Mouse (Mus musculus) hindbrain, embryonic 14.5 days (tissue): Measurements from ENCODE around the gene Sptssa. TPM values are rescaled to one million over a fixed set of nuclear protein-coding genes. Genes with fewer than 3 reads are reported as not detected.

Experiments
- ATAC-seq: fragments of 200-750 bp; cut with Nextera tagmentation; 2 replicates; pipeline ENCODE4 v1.8.0; 2017; ENCODE audit warnings: moderate number of reproducible peaks, mild to moderate bottlenecking, moderate TSS enrichment, moderate library complexity; ENCODE audit not compliant: low FRiP score
- DNase-seq: peaks from one replicate; pipeline ENCODE4 v3.0.0-alpha.2; 2015; ENCODE audit warnings: low spot score
- H3K27ac ChIP-seq: fragments of 300-500 bp; sonication (generic); 2 replicates; pipeline ENCODE4 v1.5.1; 2014; ENCODE audit warnings: mild to moderate bottlenecking, moderate library complexity
- H3K27me3 ChIP-seq: fragments of 300-500 bp; sonication (generic); 2 replicates; pipeline ENCODE4 v1.6.1; 2014; ENCODE audit warnings: mild to moderate bottlenecking, low read length, mixed read lengths; ENCODE audit not compliant: control insufficient read depth, insufficient read depth
- H3K36me3 ChIP-seq: fragments of 300-500 bp; sonication (generic); replicated peaks from 2 replicates; pipeline ENCODE4 v1.6.1; 2014; ENCODE audit not compliant: control insufficient read depth, insufficient read depth
- H3K4me1 ChIP-seq: fragments of 300-500 bp; sonication (generic); replicated peaks from 2 replicates; pipeline ENCODE4 v1.6.1; 2014; ENCODE audit warnings: antibody characterized with exemption, low read length, mixed read lengths; ENCODE audit not compliant: control insufficient read depth, insufficient read depth
- H3K4me2 ChIP-seq: fragments of 300-500 bp; sonication (generic); replicated peaks from 2 replicates; pipeline ENCODE4 v1.6.1; 2014; ENCODE audit warnings: mild to moderate bottlenecking, moderate library complexity
- H3K4me3 ChIP-seq: fragments of 300-500 bp; sonication (generic); replicated peaks from 2 replicates; pipeline ENCODE4 v1.5.1; 2014; ENCODE audit warnings: mild to moderate bottlenecking, low read length
- H3K9ac ChIP-seq: fragments of 300-500 bp; sonication (generic); 2 replicates; pipeline ENCODE4 v1.6.1; 2014
- H3K9me3 ChIP-seq: fragments of 300-500 bp; sonication (generic); 2 replicates; pipeline ENCODE4 v1.6.1; 2016; ENCODE audit warnings: low read length; ENCODE audit not compliant: control insufficient read depth
- WGBS: fragments of 180-500 bp; shearing (Covaris S2); extraction: QIAGEN DNeasy Blood & Tissue Kit; methylation state at CpG from one replicate; pipeline ENCODE4 v1.1.7; 2014; 5-methylcytosine and 5-hydroxymethylcytosine counted together
- microRNA counts: library from miRNA; unstranded; fragments of <30 nt; microRNA quantifications from one replicate; lab custom pipeline; 2016
- microRNA-seq: library from miRNA; unstranded; fragments of <30 nt; microRNA quantifications from one replicate; pipeline ENCODE4, GENCODE M21; 2016
- polyA plus RNA-seq: library from polyadenylated mRNA; unstranded; fragments of >200 nt; fragmentation: Nextera tagmentation; extraction: Ambion mirVana; gene quantifications from 2 replicates; pipeline ENCODE4 v1.2.1, GENCODE M21; 2014

The Sptssa gene
- polyA plus RNA-seq, 1 experiment from 2014 or later, result 206 TPM

DNA sequence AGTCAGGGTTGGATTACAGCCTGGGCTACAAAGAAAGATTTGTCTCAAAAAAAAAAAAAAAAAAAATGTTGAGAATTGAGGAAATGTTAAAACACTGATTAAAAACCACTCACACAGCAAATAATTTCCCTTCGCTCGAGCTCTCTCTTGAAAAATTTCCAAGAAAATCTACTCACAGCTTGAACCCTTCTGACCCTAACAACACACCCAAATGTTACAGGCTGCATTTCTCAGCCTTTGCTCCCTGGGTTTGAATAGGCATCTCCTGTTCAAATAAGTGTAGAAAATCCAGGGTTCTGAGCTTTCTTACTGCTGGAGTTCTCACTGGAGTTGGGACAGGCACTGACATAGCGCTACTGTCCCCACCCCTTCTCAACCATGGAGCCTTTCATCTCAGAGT, 51.2 kb downstream of the Sptssa start:
- 81% methylated on average over 3 of the region's 3 CpGs for WGBS
- Histone ChIP-seq H3K27ac (no peak overlapping the region), H3K9ac (no peak overlapping the region), H3K4me2 (no peak overlapping the region), H3K9me3 (no peaks in the 10 kb centered on the region), H3K27me3 (no peaks in the 10 kb centered on the region), H3K4me3 (no peak overlapping the region), H3K4me1 (no peaks in the 10 kb centered on the region), H3K36me3 (no peaks in the 10 kb centered on the region)
- ATAC-seq (no peak), DNase-seq (no peak)

- Histone ChIP-seq H3K27ac (no peak overlapping the region), H3K9ac (no peak overlapping the region), H3K4me2 (no peak overlapping the region), H3K27me3 (no peaks in the 10 kb centered on the region), H3K4me1 (no peaks in the 10 kb centered on the region), H3K9me3 (no peaks in the 10 kb centered on the region), H3K36me3 (no peaks in the 10 kb centered on the region), H3K4me3 (no peak overlapping the region)
- ATAC-seq (no peak), DNase-seq (no peak)
- 90% methylated on average over 8 of the region's 9 CpGs for WGBS
These were observed 52.7 kb downstream of the Sptssa start for GRCm38 (mm10) chr12:54603542-54604167.

DNA sequence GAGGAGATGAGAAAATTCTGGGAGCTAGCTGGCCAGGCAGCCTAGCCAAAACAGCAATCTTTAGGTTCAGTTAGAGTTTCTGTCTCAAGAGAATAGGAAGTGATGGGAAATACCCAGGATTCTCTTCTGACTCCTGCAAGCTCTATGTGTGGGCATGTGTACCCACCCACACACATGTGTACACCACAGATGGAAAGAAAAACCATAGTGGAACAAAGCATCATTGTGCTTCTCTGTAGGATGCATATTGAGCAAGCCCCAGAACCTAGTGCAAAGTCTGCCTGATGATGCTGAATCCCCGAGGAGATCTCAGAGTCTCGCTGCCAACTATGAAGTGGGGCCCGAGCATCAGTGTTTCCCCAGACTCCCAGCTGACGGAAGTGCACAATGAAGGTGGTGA, 55.9 kb downstream of the Sptssa start:
- DNase-seq, result no peak
- Histone ChIP-seq H3K9me3 (no peaks in the 10 kb centered on the region), H3K27ac (no peak overlapping the region), H3K4me2 (no peak overlapping the region), H3K4me1 (no peaks in the 10 kb centered on the region), H3K4me3 (no peak overlapping the region), H3K36me3 (no peaks in the 10 kb centered on the region), H3K27me3 (no peaks in the 10 kb centered on the region), H3K9ac (no peak overlapping the region)
- ATAC-seq, result no peak
- 87% methylated on average over 4 of the region's 4 CpGs for WGBS

GRCm38 (mm10) chr12:54598358-54598757, 58.0 kb downstream of the Sptssa start:
- no peak overlapping the region for H3K9ac ChIP-seq
- no peak overlapping the region for H3K4me3 ChIP-seq
- 95% methylated on average over 3 of the region's 3 CpGs for WGBS
- H3K9me3 ChIP-seq, result no peaks in the 10 kb centered on the region
- no peaks in the 10 kb centered on the region for H3K36me3 ChIP-seq
- ATAC-seq (no peak), DNase-seq (no peak)
- H3K4me1 ChIP-seq, result no peaks in the 10 kb centered on the region
- H3K27ac ChIP-seq, result no peak overlapping the region
- no peaks in the 10 kb centered on the region for H3K27me3 ChIP-seq
- no peak overlapping the region for H3K4me2 ChIP-seq

DNA sequence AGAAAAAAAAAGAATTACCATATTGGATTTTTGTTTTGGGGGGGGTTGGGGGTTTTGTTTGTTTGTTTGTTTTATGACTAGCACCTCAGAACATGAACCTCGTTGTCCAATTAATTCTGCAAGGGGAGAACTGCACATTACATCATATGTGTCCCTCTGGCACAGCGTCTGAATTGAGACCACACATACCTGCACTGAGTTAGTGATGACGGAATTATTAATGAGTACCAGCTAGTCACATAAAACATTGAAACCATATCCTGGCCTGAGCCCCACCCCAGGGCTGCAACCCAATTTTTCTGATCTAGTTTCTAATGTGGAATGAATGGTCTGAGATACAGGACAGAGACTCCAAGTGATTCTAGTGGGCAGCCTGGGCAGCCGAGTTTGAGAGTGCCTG, 59.7 kb downstream of the Sptssa start:
- no peak overlapping the region for H3K4me2 ChIP-seq
- no peak overlapping the region for H3K27ac ChIP-seq
- H3K4me1 ChIP-seq, result no peaks in the 10 kb centered on the region
- no peak overlapping the region for H3K9ac ChIP-seq
- 96% methylated on average over 4 of the region's 4 CpGs for WGBS
- ATAC-seq (no peak), DNase-seq (no peak)
- no peaks in the 10 kb centered on the region for H3K9me3 ChIP-seq
- no peaks in the 10 kb centered on the region for H3K27me3 ChIP-seq
- H3K36me3 ChIP-seq, result no peaks in the 10 kb centered on the region
- H3K4me3 ChIP-seq, result no peak overlapping the region

MicroRNAs within 50 kb of the gene (microRNA counts, 519-probe panel; counts per million panel counts)
- microRNA mmu-miR-1892 (lab: Ali Mortazavi, UCI), result not detected

Small RNA genes lying within 50 kb of the gene (microRNA-seq; reads per million reads assigned to microRNA genes)
- not detected for gene Mir1892

Other genes starting within 250 kb of the Sptssa start
- gene Eapp, start 39.3 kb upstream of the Sptssa start, polyA plus RNA-seq, result 64.4 and 78.5 TPM in 2 replicates
- 161 TPM in 2 replicates for gene Snx6, start 139.1 kb upstream of the Sptssa start, polyA plus RNA-seq
- gene Cfl2, start 206.3 kb upstream of the Sptssa start, polyA plus RNA-seq, result 347 and 361 TPM in 2 replicates